Mouse (Mus musculus) telencephalon, adult 2 months (tissue): Measurements from ENCODE around the gene Gm10488.
"Not testable (repeated sequence)": the region's sequence is repeated elsewhere in the genome, so short reads cannot be mapped to it uniquely, and the experiment has no call there.

ENCODE experiments used
- DNase-seq: peaks from one replicate; pipeline ENCODE4 v3.0.0-alpha.2; 2011; ENCODE audit warnings: low read depth, low spot score

The Gm10488 gene

DNA sequence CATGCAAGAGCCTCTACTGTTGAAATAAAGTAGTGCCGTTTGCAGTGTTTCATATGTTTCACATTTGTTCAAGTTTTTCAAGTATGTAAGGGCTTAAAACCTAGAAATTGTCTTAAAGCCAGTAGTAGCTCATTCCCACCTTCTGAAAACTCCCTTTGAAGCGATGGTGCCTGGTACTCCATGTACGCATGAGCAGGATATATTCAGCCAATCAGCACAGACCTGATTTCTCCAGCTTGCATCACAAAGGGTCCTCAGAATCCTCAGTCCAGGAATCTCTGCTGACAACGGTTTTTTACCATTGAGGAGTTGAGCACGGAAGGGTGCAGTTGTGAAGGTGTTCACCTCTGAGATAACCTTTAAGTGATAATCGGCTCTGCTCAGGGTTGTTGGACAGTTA is at the start of gene Gm10488:
Gene Gm10488 (plus strand): TSS at position 301 of the 400 bp plus-strand sequence.
- DNase-seq, result not testable (repeated sequence)
